Mouse (Mus musculus) small intestine, adult 2 months (tissue): Measurements from ENCODE around the gene Lgals4. TPM values are rescaled to one million over a fixed set of nuclear protein-coding genes. Genes with fewer than 3 reads are reported as not detected.
A peak's percentile ranks its signal among the peaks of the same experiment; 100 is the strongest.
"Not testable (repeated sequence)": the region's sequence is repeated elsewhere in the genome, so short reads cannot be mapped to it uniquely, and the experiment has no call there.

Source experiments
- H3K27ac ChIP-seq: fragments of 200-500 bp; 2 replicates; pipeline ENCODE4 v1.5.1; 2012; ENCODE audit warnings: low read depth, low read length, control low read depth, inconsistent platforms; ENCODE audit not compliant: insufficient read depth
- H3K27me3 ChIP-seq: fragments of 200-500 bp; 2 replicates; pipeline ENCODE4 v1.6.1; 2012; ENCODE audit warnings: mild to moderate bottlenecking, moderate library complexity, low read length, inconsistent platforms; ENCODE audit not compliant: control insufficient read depth, insufficient read depth
- H3K36me3 ChIP-seq: fragments of 200-500 bp; 2 replicates; pipeline ENCODE4 v1.6.1; 2012; ENCODE audit warnings: mild to moderate bottlenecking, low read length, control low read depth, inconsistent platforms; ENCODE audit not compliant: control insufficient read depth, insufficient read depth
- H3K4me1 ChIP-seq: fragments of 200-500 bp; 2 replicates; pipeline ENCODE4 v1.6.1; 2012; ENCODE audit warnings: low read length, inconsistent platforms, mixed read lengths; ENCODE audit not compliant: control insufficient read depth, insufficient read depth, insufficient read length
- H3K4me3 ChIP-seq: fragments of 200-500 bp; 2 replicates; pipeline ENCODE4 v1.5.1; 2012; ENCODE audit warnings: low read depth, mild to moderate bottlenecking, control low read depth, inconsistent platforms, low read length, moderate library complexity
- CTCF ChIP-seq: fragments of 200-500 bp; IDR thresholded peaks from 2 replicates; pipeline ENCODE4 v1.5.1; 2012; ENCODE audit warnings: low read depth, mild to moderate bottlenecking, control low read depth, inconsistent platforms, low read length, moderate library complexity, mixed read lengths; ENCODE audit not compliant: insufficient replicate concordance, insufficient read length; ENCODE audit errors: extremely low read depth
- POLR2A ChIP-seq: fragments of 200-500 bp; IDR thresholded peaks from 2 replicates; pipeline ENCODE4 v1.6.1; 2012; ENCODE audit warnings: low read depth, mild to moderate bottlenecking, control low read depth, inconsistent platforms, low read length, moderate library complexity
- WGBS: fragments of 180-500 bp; shearing (Covaris S2); methylation state at CpG from one replicate; pipeline ENCODE4 v1.1.7; 2018; 5-methylcytosine and 5-hydroxymethylcytosine counted together
- polyA plus RNA-seq: library from polyadenylated mRNA; depleted of rRNA; stranded (reverse); fragments of >200 nt; gene quantifications from 2 replicates; pipeline ENCODE4 v1.2.3, GENCODE M21; 2012; rRNA removed

The Lgals4 gene
- polyA plus RNA-seq, 1 experiment = 2,780 TPM

GRCm38 (mm10) chr7:28881199-28881598 is 47.5 kb downstream of the Lgals4 start, which contains the start of gene Capn12:
Gene Capn12, plus strand, starts transcription at chr7:28881422.
- Histone ChIP-seq H3K4me3 (no peak within 1 kb of the TSS), H3K4me1 (no peaks in the 10 kb centered on the region), H3K36me3 (no peaks in the 10 kb centered on the region), H3K27ac (no peak within 1 kb of the TSS), H3K27me3 (no peaks in the 10 kb centered on the region)
- 47% methylated on average over 13 of the region's 13 CpGs for WGBS
- TF ChIP-seq CTCF (no peak), POLR2A (no peak)

DNA sequence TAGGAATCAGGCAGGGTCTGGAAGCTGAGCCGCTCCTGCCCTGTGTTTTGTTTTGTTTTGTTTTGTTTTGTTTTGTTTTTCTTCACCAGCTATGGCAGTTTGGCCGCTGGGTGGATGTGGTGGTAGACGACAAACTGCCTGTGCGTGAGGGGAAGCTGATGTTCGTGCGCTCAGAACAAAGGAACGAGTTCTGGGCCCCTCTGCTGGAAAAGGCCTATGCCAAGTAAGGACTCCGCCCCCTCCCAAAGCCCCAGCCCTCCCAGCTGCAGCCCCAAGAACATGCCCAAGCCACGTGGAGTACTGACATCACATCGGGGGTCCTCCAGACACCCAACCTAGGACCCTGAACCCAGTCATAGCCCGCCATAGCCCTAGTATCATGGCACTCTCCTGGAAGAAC is 49.4 kb downstream of the Lgals4 start:
- H3K36me3 ChIP-seq = no peaks in the 10 kb centered on the region
- TF ChIP-seq POLR2A = no peak
- no peak for TF ChIP-seq CTCF
- no peak overlapping the region for H3K4me3 ChIP-seq
- H3K27ac ChIP-seq = no peak overlapping the region
- peaks cover 6% of the 10 kb centered on the region; the same call in 1 of the 2 replicates for H3K27me3 ChIP-seq
- 81% methylated on average over 11 of the region's 11 CpGs for WGBS
- no peaks in the 10 kb centered on the region; the same call in 1 of the 2 replicates for H3K4me1 ChIP-seq

- not testable (repeated sequence) for H3K4me1 ChIP-seq, H3K4me3 ChIP-seq, H3K27ac ChIP-seq, H3K27me3 ChIP-seq, H3K36me3 ChIP-seq
- 86% methylated on average over 4 of the region's 4 CpGs for WGBS
Observed at GRCm38 (mm10) chr7:28883704-28884103, 50.0 kb downstream of the Lgals4 start.

- 34% methylated on average over 14 of the region's 14 CpGs for WGBS
- Histone ChIP-seq H3K27ac (no peak overlapping the region), H3K4me1 (no peaks in the 10 kb centered on the region; the same call in 1 of the 2 replicates), H3K4me3 (no peak overlapping the region), H3K36me3 (peaks cover 2% of the 10 kb centered on the region; the same call in 1 of the 2 replicates), H3K27me3 (peaks cover 9% of the 10 kb centered on the region; the same call in 1 of the 2 replicates)
- TF ChIP-seq POLR2A (no peak), CTCF (no peak)
Observed at GRCm38 (mm10) chr7:28886486-28886885, 52.8 kb downstream of the Lgals4 start.

GRCm38 (mm10) chr7:28888701-28889161 is 55.1 kb downstream of the Lgals4 start:
- H3K4me1 ChIP-seq = no peaks in the 10 kb centered on the region; the same call in 1 of the 2 replicates
- TF ChIP-seq POLR2A (no peak), CTCF (no peak)
- peak overlapping the region; percentile 28 for H3K4me3 ChIP-seq
- H3K36me3 ChIP-seq = peaks cover 22% of the 10 kb centered on the region
- H3K27ac ChIP-seq = no peak overlapping the region
- peaks cover 9% of the 10 kb centered on the region; the same call in 1 of the 2 replicates for H3K27me3 ChIP-seq
- WGBS = 3% methylated on average over 27 of the region's 27 CpGs

Other genes starting within 250 kb of the Lgals4 start
- 43.4 and 82.0 TPM in 2 replicates for gene Samd4b, start 235.7 kb upstream of the Lgals4 start, polyA plus RNA-seq
- gene Pak4, start 235.7 kb upstream of the Lgals4 start, polyA plus RNA-seq = 50.3 and 112 TPM in 2 replicates
- gene Acp7, start 202.5 kb upstream of the Lgals4 start, polyA plus RNA-seq = 0.66 TPM in 1 of 2 replicates, not detected in the other
- 1.2 and 1.7 TPM in 2 replicates for gene Fbxo27, start 141.0 kb upstream of the Lgals4 start, polyA plus RNA-seq
- gene Fbxo17, start 117.0 kb upstream of the Lgals4 start, polyA plus RNA-seq = 2.0 and 2.8 TPM in 2 replicates
- 42.3 and 64.5 TPM in 2 replicates for gene Mrps12, start 92.0 kb upstream of the Lgals4 start, polyA plus RNA-seq
- 12.8 and 19.0 TPM in 2 replicates for gene Sars2, start 91.9 kb upstream of the Lgals4 start, polyA plus RNA-seq
- gene Ccer2, start 77.7 kb upstream of the Lgals4 start, polyA plus RNA-seq = not detected in 2 replicates
- 26.2 and 47.6 TPM in 2 replicates for gene Sirt2, start 67.1 kb upstream of the Lgals4 start, polyA plus RNA-seq
- 76.0 and 138 TPM in 2 replicates for gene Nfkbib, start 66.3 kb upstream of the Lgals4 start, polyA plus RNA-seq
- 4.4 and 7.1 TPM in 2 replicates for gene Rinl, start 44.9 kb upstream of the Lgals4 start, polyA plus RNA-seq
- 67.1 and 140 TPM in 2 replicates for gene Hnrnpl, start 25.3 kb upstream of the Lgals4 start, polyA plus RNA-seq
- gene Ech1, start 8.6 kb upstream of the Lgals4 start, polyA plus RNA-seq = 201 and 291 TPM in 2 replicates
- gene Lgals7, start 30.0 kb downstream of the Lgals4 start, polyA plus RNA-seq = 2.4 TPM in 1 of 2 replicates, not detected in the other
- gene Capn12, start 47.6 kb downstream of the Lgals4 start, polyA plus RNA-seq = 0.08 and 0.10 TPM in 2 replicates
- 506 and 1,069 TPM in 2 replicates for gene Actn4, start 128.5 kb downstream of the Lgals4 start, polyA plus RNA-seq
- 135 and 169 TPM in 2 replicates for gene Eif3k, start 148.0 kb downstream of the Lgals4 start, polyA plus RNA-seq
- gene Map4k1, start 148.2 kb downstream of the Lgals4 start, polyA plus RNA-seq = 11.1 and 21.3 TPM in 2 replicates